Mouse (Mus musculus) spleen, adult 2 months (tissue): ENCODE measurements at regions not wholly inside any gene's neighbourhood (a gene's known extent, or its start where the extent isn't known, plus 50 kb on each side); places are given as distances from the start of the nearest gene placed in this dataset.

Source experiments
- CTCF ChIP-seq: fragments of 200-500 bp; IDR thresholded peaks from 2 replicates; pipeline ENCODE4 v1.5.1; 2011; ENCODE audit warnings: mild to moderate bottlenecking, inconsistent platforms; ENCODE audit not compliant: insufficient read depth, insufficient read length, insufficient replicate concordance; ENCODE audit errors: extremely low read depth
- POLR2A ChIP-seq: fragments of 200-500 bp; IDR thresholded peaks from 2 replicates; pipeline ENCODE4 v1.6.1; 2011; ENCODE audit warnings: low read depth, low read length, inconsistent platforms

DNA sequence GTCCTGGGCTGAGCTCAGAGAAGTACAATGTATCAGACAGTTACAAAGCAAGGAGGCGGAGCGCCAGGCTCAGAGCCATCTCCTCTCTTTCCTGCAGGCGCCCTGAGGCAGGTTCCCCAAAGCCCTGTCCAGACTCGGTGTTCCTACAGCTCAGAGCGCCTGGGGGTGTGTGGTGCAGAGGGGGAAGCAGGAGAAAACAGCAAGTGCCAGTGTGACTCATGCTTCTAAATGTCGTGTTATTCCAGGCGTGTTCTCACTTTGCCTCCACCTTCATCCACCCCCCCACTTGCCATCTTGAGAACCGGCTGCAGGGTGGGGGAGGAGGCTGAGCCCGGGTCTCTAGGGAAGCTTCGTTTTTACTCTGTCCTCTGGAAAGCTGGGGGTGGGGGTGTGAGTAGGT, 160.5 kb downstream of the Rplp1 start:
- TF ChIP-seq CTCF, result no peak
- no peak for TF ChIP-seq POLR2A
